Mouse (Mus musculus) liver, adult 2 months (tissue): ENCODE results near the gene Catsperd.

Experiments
- CTCF ChIP-seq: fragments of 200-500 bp; IDR thresholded peaks from 2 replicates; pipeline ENCODE4 v1.5.1; 2011; ENCODE audit warnings: low read depth, low read length, control low read depth
- POLR2A ChIP-seq: fragments of 200-500 bp; IDR thresholded peaks from 2 replicates; pipeline ENCODE4 v1.6.1; 2011; ENCODE audit warnings: low read length, control low read depth; ENCODE audit not compliant: insufficient read depth; ENCODE audit errors: extremely low read depth

GRCm38 (mm10) chr17:56634023-56634422 lies 6.1 kb downstream of the Catsperd start:
- TF ChIP-seq CTCF (no peak), POLR2A (no peak)
